In genomic region chr1:172205741-172206087, GRCm38 (mm10) we compare ENCODE assay signal across 8 mouse cellular contexts. TPM values are rescaled to one million over a fixed set of nuclear protein-coding genes. Genes with fewer than 3 reads are reported as not detected.
DNase-seq lines count a peak whose midpoint lies in the region; ATAC-seq and TF ChIP-seq lines count a peak whose summit lies in the region.

No protein-coding gene starts in this region.

- no peak for ATAC-seq in kidney, embryonic 15.5 days (replicated peaks; ENCODE audit: low FRiP score)
- ATAC-seq in forebrain, embryonic 15.5 days (replicated peaks) = no peak
- ATAC-seq in liver, postnatal 0 days = no peak

- H3K9ac ChIP-seq in kidney, embryonic 15.5 days = peak overlapping the region; percentile 69
- peak overlapping the region; percentile 93 for H3K9ac ChIP-seq in forebrain, embryonic 15.5 days (replicated peaks)
- H3K9ac ChIP-seq in liver, postnatal 0 days (replicated peaks) = peak overlapping the region; percentile 73

- H3K9me3 ChIP-seq in kidney, embryonic 15.5 days (replicated peaks) = no peaks in the 10 kb centered on the region
- H3K9me3 ChIP-seq in forebrain, embryonic 15.5 days = no peaks in the 10 kb centered on the region
- H3K9me3 ChIP-seq in liver, postnatal 0 days (ENCODE audit: low read length) = no peaks in the 10 kb centered on the region

- 12% methylated on average over 3 of the region's 3 CpGs for WGBS in kidney, embryonic 15.5 days
- WGBS in forebrain, embryonic 15.5 days = 0% methylated on average over 3 of the region's 3 CpGs
- 19% methylated on average over 3 of the region's 3 CpGs for WGBS in liver, postnatal 0 days (ENCODE audit: insufficient replicate concordance)

- no peak for DNase-seq in kidney, adult 9 months
- peak; percentile 44 for DNase-seq in NIH3T3 (ENCODE audit: low read depth)
- DNase-seq in liver, postnatal 0 days = no peak
- DNase-seq in adrenal gland, adult 8-10 months = no peak
- DNase-seq in embryo, embryonic 9.5 days (ENCODE audit: extremely low spot score) = no peak
- no peak for DNase-seq in kidney, adult 11 months

- H3K27me3 ChIP-seq in kidney, embryonic 15.5 days = no peaks in the 10 kb centered on the region
- H3K27me3 ChIP-seq in forebrain, embryonic 15.5 days = no peaks in the 10 kb centered on the region
- no peaks in the 10 kb centered on the region for H3K27me3 ChIP-seq in liver, postnatal 0 days (ENCODE audit: insufficient read depth, low read length)

- no peak for TF ChIP-seq CTCF in liver, postnatal 0 days (IDR thresholded peaks at IDR 0.05; ENCODE audit: low read depth)

- H3K36me3 ChIP-seq in kidney, embryonic 15.5 days = peaks cover 13% of the 10 kb centered on the region
- no peaks in the 10 kb centered on the region for H3K36me3 ChIP-seq in forebrain, embryonic 15.5 days
- H3K36me3 ChIP-seq in liver, postnatal 0 days (replicated peaks; ENCODE audit: insufficient read depth, low read length) = peaks cover 8% of the 10 kb centered on the region; the same call in 1 of the 2 replicates

- peak overlapping the region; percentile 64 for H3K4me2 ChIP-seq in kidney, embryonic 15.5 days
- peak overlapping the region; percentile 83 for H3K4me2 ChIP-seq in forebrain, embryonic 15.5 days (replicated peaks)
- peak overlapping the region; percentile 80 for H3K4me2 ChIP-seq in liver, postnatal 0 days (ENCODE audit: low read depth, low read length)

- TF ChIP-seq EP300 in liver, postnatal 0 days (IDR thresholded peaks at IDR 0.05; ENCODE audit: low read depth) = no peak

- H3K4me3 ChIP-seq in kidney, embryonic 15.5 days (replicated peaks) = peak overlapping the region; percentile 63
- peak overlapping the region; percentile 72 for H3K4me3 ChIP-seq in forebrain, embryonic 15.5 days
- peak overlapping the region; percentile 55 for H3K4me3 ChIP-seq in liver, postnatal 0 days (ENCODE audit: low read depth, low read length)

- peak overlapping the region; percentile 87 for H3K27ac ChIP-seq in kidney, embryonic 15.5 days
- H3K27ac ChIP-seq in forebrain, embryonic 15.5 days (replicated peaks) = peak overlapping the region; percentile 98
- H3K27ac ChIP-seq in liver, postnatal 0 days (ENCODE audit: low read depth) = no peak overlapping the region

- peaks cover 68% of the 10 kb centered on the region for H3K4me1 ChIP-seq in kidney, embryonic 15.5 days
- H3K4me1 ChIP-seq in forebrain, embryonic 15.5 days = peaks cover 66% of the 10 kb centered on the region
- peaks cover 19% of the 10 kb centered on the region for H3K4me1 ChIP-seq in liver, postnatal 0 days (ENCODE audit: insufficient read depth)

RNA-seq across cellular contexts. Expression of gene Pea15a, which starts 0.9 kb away (rescaled TPM):
- 107 and 124 TPM in 2 replicates for polyA plus RNA-seq in kidney, embryonic 15.5 days (2015; fragmentation: Nextera tagmentation; extraction: Ambion mirVana)
- polyA plus RNA-seq in forebrain, embryonic 15.5 days (2015; fragmentation: Nextera tagmentation; extraction: Ambion mirVana) = 462 and 488 TPM in 2 replicates
- 14.1 and 14.5 TPM in 2 replicates for polyA plus RNA-seq in liver, postnatal 0 days (2015; fragmentation: Nextera tagmentation; extraction: Ambion mirVana)
- 10 to 100 TPM; 48.4 to 89.7 (median 63.1) TPM for total RNA-seq in adrenal gland, adult 8-10 months (2022)

RNA-seq across cellular contexts. Expression of gene Casq1, which starts 14.0 kb away (rescaled TPM):
- polyA plus RNA-seq in kidney, embryonic 15.5 days (2015; fragmentation: Nextera tagmentation; extraction: Ambion mirVana) = 6.2 and 8.9 TPM in 2 replicates
- polyA plus RNA-seq in forebrain, embryonic 15.5 days (2015; fragmentation: Nextera tagmentation; extraction: Ambion mirVana) = 6.2 and 6.4 TPM in 2 replicates
- 0.61 and 9.1 TPM in 2 replicates for polyA plus RNA-seq in liver, postnatal 0 days (2015; fragmentation: Nextera tagmentation; extraction: Ambion mirVana)
- total RNA-seq in adrenal gland, adult 8-10 months (2022) = under 1 TPM in 3 of 4 experiments, not detected in 1; 0.21 to 0.30 (median 0.29) TPM

RNA-seq across cellular contexts. Expression of gene Atp1a4, which starts 52.5 kb away (rescaled TPM):
- 0.05 TPM in 1 of 2 replicates, not detected in the other for polyA plus RNA-seq in kidney, embryonic 15.5 days (2015; fragmentation: Nextera tagmentation; extraction: Ambion mirVana)
- 0.09 and 0.10 TPM in 2 replicates for polyA plus RNA-seq in forebrain, embryonic 15.5 days (2015; fragmentation: Nextera tagmentation; extraction: Ambion mirVana)
- polyA plus RNA-seq in liver, postnatal 0 days (2015; fragmentation: Nextera tagmentation; extraction: Ambion mirVana) = 0.04 and 0.08 TPM in 2 replicates
- 1 to 10 TPM in 2 of 4 experiments, under 1 TPM in 2; 0.12 to 1.1 (median 0.76) TPM for total RNA-seq in adrenal gland, adult 8-10 months (2022)

RNA-seq across cellular contexts. Expression of gene Igsf8, which starts 55.7 kb away (rescaled TPM):
- 48.9 and 54.4 TPM in 2 replicates for polyA plus RNA-seq in kidney, embryonic 15.5 days (2015; fragmentation: Nextera tagmentation; extraction: Ambion mirVana)
- polyA plus RNA-seq in forebrain, embryonic 15.5 days (2015; fragmentation: Nextera tagmentation; extraction: Ambion mirVana) = 137 and 162 TPM in 2 replicates
- polyA plus RNA-seq in liver, postnatal 0 days (2015; fragmentation: Nextera tagmentation; extraction: Ambion mirVana) = 12.8 and 13.1 TPM in 2 replicates
- total RNA-seq in adrenal gland, adult 8-10 months (2022) = 10 to 100 TPM; 32.7 to 37.0 (median 35.8) TPM

RNA-seq across cellular contexts. Expression of gene Dcaf8, which starts 57.8 kb away (rescaled TPM):
- polyA plus RNA-seq in kidney, embryonic 15.5 days (2015; fragmentation: Nextera tagmentation; extraction: Ambion mirVana) = 125 and 132 TPM in 2 replicates
- 104 and 109 TPM in 2 replicates for polyA plus RNA-seq in forebrain, embryonic 15.5 days (2015; fragmentation: Nextera tagmentation; extraction: Ambion mirVana)
- 43.0 and 48.3 TPM in 2 replicates for polyA plus RNA-seq in liver, postnatal 0 days (2015; fragmentation: Nextera tagmentation; extraction: Ambion mirVana)
- 100 to 1,000 TPM; 141 to 189 (median 156) TPM for total RNA-seq in adrenal gland, adult 8-10 months (2022)
